Mouse (Mus musculus) CD8-positive naive resting alpha-beta T cell, adult 2 months (primary cell): ENCODE measurements around the gene Gm26938.

Experiments used
- DNase-seq, 2 experiments: peaks; one replicate each; pipeline ENCODE4 v3.0.0; 2022; ENCODE audit warnings: low read depth in 2 of 2, low spot score in 2 of 2

Gm26938 gene

DNA sequence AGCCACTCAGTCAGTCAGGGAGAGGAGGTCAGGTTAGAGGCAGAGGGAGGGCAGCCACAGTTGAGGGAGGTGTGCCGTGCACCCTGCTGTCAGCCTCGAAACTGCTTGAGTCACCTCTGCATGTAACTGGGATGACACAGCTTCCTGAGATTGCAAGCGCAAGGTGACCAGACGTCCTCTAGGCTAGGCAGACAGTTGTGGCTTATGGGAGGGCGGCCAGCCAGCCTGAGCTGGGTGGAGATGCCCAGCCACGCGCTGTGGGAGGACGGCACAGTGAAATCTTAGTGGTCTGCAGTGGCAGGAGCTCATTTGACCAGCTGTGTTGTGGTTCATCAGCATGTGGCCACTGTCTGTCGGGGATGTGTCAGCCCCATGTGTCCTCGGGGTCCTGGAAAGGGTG lies 31.3 kb downstream of the Gm26938 start:
- no peak for DNase-seq

DNA sequence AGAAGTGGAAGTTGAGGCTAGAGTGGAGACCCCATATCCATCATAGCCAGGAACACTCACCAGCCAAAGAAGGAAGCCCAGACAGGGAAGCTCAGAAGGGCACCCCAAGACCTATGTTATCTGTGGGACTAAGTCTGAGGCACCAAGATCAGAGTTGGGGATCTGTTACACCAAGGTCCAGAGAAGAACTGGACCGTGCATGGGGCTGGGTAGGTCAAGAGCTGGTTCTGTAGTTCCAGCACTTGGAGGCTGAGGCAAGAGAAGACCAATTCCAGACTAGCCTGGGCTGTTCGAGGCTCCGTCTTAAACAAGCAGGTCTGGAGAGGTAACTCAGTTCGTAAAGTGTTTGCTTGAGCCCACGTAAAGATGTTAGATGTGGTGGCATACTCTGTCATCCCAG lies 32.1 kb downstream of the Gm26938 start:
- no peak for DNase-seq

GRCm38 (mm10) chr5:139793338-139794089 lies 32.7 kb downstream of the Gm26938 start:
- DNase-seq, result no peak

- DNase-seq, result no peak
Observed at GRCm38 (mm10) chr5:139792966-139793337, 33.3 kb downstream of the Gm26938 start.

GRCm38 (mm10) chr5:139792159-139792775 lies 33.9 kb downstream of the Gm26938 start:
- no peak for DNase-seq

- peak; percentile 97 to 99 for DNase-seq
Observed at GRCm38 (mm10) chr5:139791227-139792158, 34.7 kb downstream of the Gm26938 start, which contains the start of gene Mafk. Mafk (plus strand) TSS chr5:139791513.

DNA sequence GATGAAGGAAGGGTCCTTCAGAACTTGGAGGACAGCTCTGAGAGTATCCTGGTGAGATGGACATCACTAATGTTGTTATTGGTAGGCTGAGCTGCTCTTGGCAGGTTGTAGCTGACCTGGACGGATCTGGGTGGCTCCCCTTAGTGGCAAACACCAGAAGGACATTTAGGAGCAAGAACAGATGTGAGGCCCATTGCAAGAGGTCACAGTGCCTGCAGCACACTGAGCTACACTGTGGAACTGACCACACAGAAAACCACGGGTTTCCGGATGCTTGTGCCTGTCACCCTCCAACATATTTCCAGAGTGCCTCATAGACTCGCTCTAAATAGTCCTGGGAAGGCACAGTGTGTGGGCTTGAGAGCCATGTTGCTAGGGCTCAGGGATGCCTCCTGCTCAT lies 36.7 kb downstream of the Gm26938 start:
- no peak for DNase-seq

- DNase-seq, result no peak
Observed at GRCm38 (mm10) chr5:139781406-139781805, 44.8 kb downstream of the Gm26938 start.

- DNase-seq, result no peak
Observed at GRCm38 (mm10) chr5:139776966-139777365, 49.2 kb downstream of the Gm26938 start.

- peak; percentile 94 to 95 for DNase-seq
Observed at GRCm38 (mm10) chr5:139775216-139775926, 50.8 kb downstream of the Gm26938 start, which contains the start of gene Ints1. Ints1 (minus strand) TSS chr5:139775674.

DNA sequence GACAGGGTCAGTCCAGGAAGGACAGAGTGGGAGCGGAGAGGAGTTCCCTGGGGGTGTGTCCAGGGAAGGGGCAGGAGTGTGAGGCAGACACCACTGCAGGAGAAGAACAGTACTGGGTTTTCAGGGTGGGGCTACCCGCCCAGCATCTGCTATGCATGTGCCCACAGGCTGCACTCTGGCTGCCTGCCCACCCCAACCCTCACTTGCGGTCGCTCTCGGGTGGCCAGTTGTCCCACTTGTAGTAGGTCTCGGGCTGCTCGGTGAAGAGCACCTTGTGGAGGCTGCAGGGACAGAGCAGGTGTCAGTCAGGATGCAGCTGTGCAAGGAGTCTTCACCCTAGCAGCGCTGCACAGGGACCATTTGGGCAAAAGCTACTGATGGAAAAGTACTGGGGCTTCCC lies 58.0 kb downstream of the Gm26938 start:
- no peak for DNase-seq

- DNase-seq, result no peak
Observed at GRCm38 (mm10) chr5:139764296-139764695, 61.9 kb downstream of the Gm26938 start.

GRCm38 (mm10) chr5:139758096-139758495 lies 68.1 kb downstream of the Gm26938 start:
- no peak for DNase-seq
